Mouse (Mus musculus): Measurements from ENCODE around the gene Surf4.
"Not testable (repeated sequence)": the region's sequence is repeated elsewhere in the genome, so short reads cannot be mapped to it uniquely, and the experiment has no call there.

Surf4 gene

DNA sequence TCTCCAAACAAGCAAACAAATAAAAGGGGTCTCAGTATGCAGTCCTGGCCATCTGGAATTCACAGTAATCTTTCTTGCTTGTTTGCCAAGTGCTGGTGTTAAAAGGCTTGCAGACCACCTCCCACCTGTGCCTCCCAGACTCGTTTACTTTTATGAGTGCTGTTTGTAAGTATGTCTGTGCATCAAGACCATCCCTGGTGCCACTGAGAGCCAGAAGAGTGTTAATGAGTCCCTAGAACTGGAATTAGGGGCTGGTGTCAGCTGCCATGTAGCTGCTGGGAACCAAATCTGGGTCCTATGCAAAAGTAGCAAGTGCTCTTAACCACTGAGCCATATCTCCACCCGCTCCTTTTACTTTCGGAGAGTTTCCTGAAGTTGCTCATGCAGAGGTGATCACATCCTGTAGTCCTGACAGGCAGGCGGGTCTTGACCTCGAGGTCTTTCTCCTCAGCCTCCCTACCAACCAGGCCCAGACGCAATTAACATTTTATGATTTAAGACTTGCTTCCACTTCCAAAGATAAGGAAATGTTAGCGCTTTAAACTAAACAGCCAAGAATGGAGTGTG, 31.8 kb downstream of the Surf4 start:
- no peak for DNase-seq

GRCm38 (mm10) chr2:26900731-26901130, 33.0 kb downstream of the Surf4 start:
- no peak for DNase-seq

DNA sequence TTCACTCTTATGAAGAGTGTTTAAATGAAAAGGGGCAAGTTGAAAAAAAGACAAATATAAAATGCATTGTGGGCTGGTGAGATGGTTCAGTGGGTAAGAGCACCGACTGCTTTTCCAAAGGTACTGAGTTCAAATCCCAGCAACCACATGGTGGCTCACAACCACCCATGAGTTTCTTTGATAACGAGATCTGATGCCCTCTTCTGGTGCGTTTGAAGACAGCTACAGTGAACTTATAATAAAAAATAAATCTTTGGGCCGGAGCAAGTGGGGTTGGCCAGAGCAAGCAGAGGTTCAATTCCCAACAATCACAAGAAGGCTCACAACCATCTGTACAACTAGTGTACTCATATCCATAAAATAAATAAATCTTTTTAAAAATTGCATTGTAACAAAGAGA, 37.8 kb downstream of the Surf4 start:
- DNase-seq = no peak

DNA sequence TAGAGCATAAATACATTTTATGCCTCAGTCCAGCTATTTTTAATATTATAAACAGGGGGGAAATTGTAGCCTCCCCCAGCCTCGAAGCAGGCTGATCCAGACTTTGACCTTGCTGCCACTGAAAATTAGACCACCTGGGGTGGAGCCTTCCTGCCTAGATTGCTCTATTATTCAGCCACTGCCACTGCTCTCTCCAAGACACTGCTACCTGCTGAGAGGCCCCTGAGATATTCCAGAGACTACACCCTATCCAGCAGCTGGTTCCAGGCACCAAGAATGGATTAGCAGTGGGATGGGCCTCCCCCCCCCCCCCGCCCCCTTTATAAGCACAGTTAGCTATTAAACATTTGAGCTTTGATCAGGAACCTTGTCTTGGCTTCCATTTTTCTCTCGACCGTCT, 47.6 kb downstream of the Surf4 start:
- DNase-seq = not testable (repeated sequence)

- DNase-seq = not testable (repeated sequence)
These were observed 48.2 kb downstream of the Surf4 start for GRCm38 (mm10) chr2:26885541-26885940.

GRCm38 (mm10) chr2:26878571-26878970, 55.2 kb downstream of the Surf4 start:
- no peak for DNase-seq

GRCm38 (mm10) chr2:26870666-26871065, 63.1 kb downstream of the Surf4 start:
- DNase-seq = no peak

Measured in lung, postnatal 10 days (tissue).